Mouse (Mus musculus) myocyte (in vitro differentiated cells): ENCODE results near the gene Ankrd34a. TPM values are rescaled to one million over a fixed set of nuclear protein-coding genes. Genes with fewer than 3 reads are reported as not detected.

Experiments used
- H3K27me3 ChIP-seq: one replicate; pipeline ENCODE4 v1.6.1; 2011; ENCODE audit not compliant: control insufficient read depth, insufficient read depth, insufficient read length
- H3K36me3 ChIP-seq: one replicate; pipeline ENCODE4 v1.6.1; 2011; ENCODE audit not compliant: control insufficient read depth, insufficient read depth
- H3K4me2 ChIP-seq: one replicate; pipeline ENCODE4 v1.6.1; 2011; ENCODE audit warnings: low read depth, control low read depth
- H3K4me3 ChIP-seq: one replicate; pipeline ENCODE4 v1.5.1; 2011; ENCODE audit warnings: mild to moderate bottlenecking, control low read depth, moderate library complexity
- H3K79me2 ChIP-seq: one replicate; pipeline ENCODE4 v1.6.1; 2011; ENCODE audit not compliant: control insufficient read depth, insufficient read depth
- H3ac ChIP-seq: one replicate; pipeline ENCODE4 v1.6.1; 2011; ENCODE audit not compliant: control insufficient read depth, insufficient read length
- CEBPB ChIP-seq: IDR thresholded peaks from 2 replicates; pipeline ENCODE4 v1.6.1; 2011; ENCODE audit warnings: mild to moderate bottlenecking, moderate library complexity; ENCODE audit not compliant: poor library complexity, insufficient read depth, severe bottlenecking
- E2F4 ChIP-seq: IDR thresholded peaks from one replicate; pipeline ENCODE4 v1.6.1; 2011; ENCODE audit warnings: mild to moderate bottlenecking, control low read depth, moderate library complexity; ENCODE audit not compliant: insufficient read depth
- MAX ChIP-seq: IDR thresholded peaks from one replicate; pipeline ENCODE4 v1.6.1; 2011; ENCODE audit warnings: low read depth, mild to moderate bottlenecking, control low read depth
- MYOD1 ChIP-seq, 3 experiments: IDR thresholded peaks; one replicate each; pipeline ENCODE4 v1.6.1; 2011; ENCODE audit warnings: control low read depth in 2 of 3, low read depth in 2 of 3, mild to moderate bottlenecking in 2 of 3, moderate library complexity in 1 of 3; ENCODE audit not compliant: insufficient read length in 2 of 3, control insufficient read depth in 1 of 3
- MYOG ChIP-seq, 3 experiments: IDR thresholded peaks; one replicate each; pipeline ENCODE4 v1.6.1; 2011; ENCODE audit warnings: control low read depth in 2 of 3, low read depth in 2 of 3, mild to moderate bottlenecking in 2 of 3; ENCODE audit not compliant: insufficient read length in 2 of 3, control insufficient read depth in 1 of 3, insufficient read depth in 1 of 3
- POLR2A ChIP-seq: IDR thresholded peaks from one replicate; pipeline ENCODE4 v1.6.1; 2011; ENCODE audit warnings: low read depth, mild to moderate bottlenecking, control low read depth, moderate library complexity; ENCODE audit not compliant: insufficient read length
- POLR2AphosphoS2 ChIP-seq: IDR thresholded peaks from one replicate; pipeline ENCODE4 v1.6.1; 2011; ENCODE audit warnings: low read depth, control low read depth; ENCODE audit not compliant: insufficient read length
- REST ChIP-seq: IDR thresholded peaks from one replicate; pipeline ENCODE4 v1.6.1; 2011; ENCODE audit warnings: mild to moderate bottlenecking, control low read depth, moderate library complexity; ENCODE audit not compliant: insufficient read depth, insufficient read length
- SRF ChIP-seq: IDR thresholded peaks from one replicate; pipeline ENCODE4 v1.6.1; 2011; ENCODE audit warnings: low read depth; ENCODE audit not compliant: control insufficient read depth, insufficient read length
- TCF12 ChIP-seq: IDR thresholded peaks from one replicate; pipeline ENCODE4 v1.6.1; 2011; ENCODE audit warnings: mild to moderate bottlenecking, control low read depth; ENCODE audit not compliant: poor library complexity, insufficient read depth, severe bottlenecking
- TCF3 ChIP-seq: IDR thresholded peaks from one replicate; pipeline ENCODE4 v1.6.1; 2011; ENCODE audit warnings: low read depth, control low read depth; ENCODE audit not compliant: insufficient read length
- USF1 ChIP-seq: IDR thresholded peaks from one replicate; pipeline ENCODE4 v1.6.1; 2011; ENCODE audit warnings: low read depth, mild to moderate bottlenecking, control low read depth, moderate library complexity
- polyA plus RNA-seq: library from polyadenylated mRNA; unstranded; fragments of >200 nt; fragmentation: generic; extraction: Trizol; gene quantifications from one replicate; pipeline ENCODE4 v1.2.1, GENCODE M21; 2012; ENCODE audit warnings: missing spikeins

Ankrd34a gene
- polyA plus RNA-seq, result 2.5 TPM

GRCm38 (mm10) chr3:96596228-96596707 is at the start of gene Ankrd34a:
Gene Ankrd34a (plus strand): TSS chr3:96596636.
- Histone ChIP-seq H3K27me3 (no peaks in the 10 kb centered on the region), H3K36me3 (no peaks in the 10 kb centered on the region), H3K4me2 (peak within 1 kb of the TSS; percentile 98), H3K79me2 (peaks cover 8% of the 10 kb centered on the region), H3ac (peak within 1 kb of the TSS; percentile 50), H3K4me3 (peak within 1 kb of the TSS; percentile 51)
- TF ChIP-seq POLR2AphosphoS2, result no peak
- TF ChIP-seq MYOD1 (IDR thresholded peaks at IDR 0.05; ENCODE audit: control insufficient read depth in 1 of 3, insufficient read length in 2 of 3, low read depth in 2 of 3), result no peak

- no peaks in the 10 kb centered on the region for H3K36me3 ChIP-seq
- no peak overlapping the region for H3K4me3 ChIP-seq
- no peaks in the 10 kb centered on the region for H3K79me2 ChIP-seq
- H3K4me2 ChIP-seq, result no peak overlapping the region
- no peak overlapping the region for H3ac ChIP-seq
- H3K27me3 ChIP-seq, result peaks cover 10% of the 10 kb centered on the region
- TF ChIP-seq POLR2A, result no peak
- no peak for TF ChIP-seq SRF
- no peak for TF ChIP-seq TCF3
- no peak for TF ChIP-seq REST
- TF ChIP-seq TCF12, result no peak
- TF ChIP-seq MYOD1 (IDR thresholded peaks at IDR 0.05; ENCODE audit: control insufficient read depth in 1 of 3, insufficient read length in 2 of 3, low read depth in 2 of 3), result no peak
- no peak for TF ChIP-seq CEBPB
- TF ChIP-seq MYOG (IDR thresholded peaks at IDR 0.05; ENCODE audit: control insufficient read depth in 1 of 3, insufficient read depth in 1 of 3, insufficient read length in 2 of 3, low read depth in 2 of 3), result no peak
- no peak for TF ChIP-seq E2F4
- no peak for TF ChIP-seq MAX
- TF ChIP-seq USF1, result no peak
- no peak for TF ChIP-seq POLR2AphosphoS2
These were observed 49.6 kb upstream of the Ankrd34a start for GRCm38 (mm10) chr3:96546880-96547279.

- Histone ChIP-seq H3K27me3 (peaks cover 10% of the 10 kb centered on the region), H3K4me3 (no peak overlapping the region), H3K36me3 (no peaks in the 10 kb centered on the region), H3K4me2 (peak overlapping the region; percentile 70), H3ac (no peak overlapping the region), H3K79me2 (no peaks in the 10 kb centered on the region)
- TF ChIP-seq REST (no peak), POLR2A (no peak), E2F4 (no peak), MYOD1 (IDR thresholded peaks at IDR 0.05; ENCODE audit: control insufficient read depth in 1 of 3, insufficient read length in 2 of 3, low read depth in 2 of 3) (no peak), MAX (no peak), CEBPB (no peak), SRF (no peak), MYOG (IDR thresholded peaks at IDR 0.05; ENCODE audit: control insufficient read depth in 1 of 3, insufficient read depth in 1 of 3, insufficient read length in 2 of 3, low read depth in 2 of 3) (no peak), USF1 (no peak), TCF12 (no peak)
These were observed 49.0 kb upstream of the Ankrd34a start for GRCm38 (mm10) chr3:96547389-96547960.

- no peaks in the 10 kb centered on the region for H3K36me3 ChIP-seq
- peaks cover 6% of the 10 kb centered on the region for H3K27me3 ChIP-seq
- no peak overlapping the region for H3ac ChIP-seq
- H3K4me2 ChIP-seq, result no peak overlapping the region
- TF ChIP-seq USF1 (no peak), POLR2AphosphoS2 (no peak), TCF12 (no peak), SRF (no peak), MYOG (IDR thresholded peaks at IDR 0.05; ENCODE audit: control insufficient read depth in 1 of 3, insufficient read depth in 1 of 3, insufficient read length in 2 of 3, low read depth in 2 of 3) (no peak), POLR2A (no peak), MAX (no peak), E2F4 (no peak), CEBPB (no peak)
- H3K79me2 ChIP-seq, result no peaks in the 10 kb centered on the region
- H3K4me3 ChIP-seq, result no peak overlapping the region
These were observed 47.6 kb upstream of the Ankrd34a start for GRCm38 (mm10) chr3:96548824-96549223.

- Histone ChIP-seq H3K79me2 (no peaks in the 10 kb centered on the region), H3K4me2 (no peak overlapping the region), H3ac (no peak overlapping the region), H3K4me3 (no peak overlapping the region), H3K36me3 (no peaks in the 10 kb centered on the region), H3K27me3 (peaks cover under 1% of the 10 kb centered on the region)
- TF ChIP-seq TCF3, result no peak
- TF ChIP-seq MYOD1 (IDR thresholded peaks at IDR 0.05; ENCODE audit: control insufficient read depth in 1 of 3, insufficient read length in 2 of 3, low read depth in 2 of 3), result no peak
- no peak for TF ChIP-seq REST
- TF ChIP-seq SRF, result no peak
- TF ChIP-seq E2F4, result no peak
- no peak for TF ChIP-seq MYOG (IDR thresholded peaks at IDR 0.05; ENCODE audit: control insufficient read depth in 1 of 3, insufficient read depth in 1 of 3, insufficient read length in 2 of 3, low read depth in 2 of 3)
- TF ChIP-seq POLR2AphosphoS2, result no peak
- no peak for TF ChIP-seq TCF12
- TF ChIP-seq USF1, result no peak
- TF ChIP-seq POLR2A, result no peak
- TF ChIP-seq MAX, result no peak
- no peak for TF ChIP-seq CEBPB
These were observed 47.1 kb upstream of the Ankrd34a start for GRCm38 (mm10) chr3:96549346-96549745.
